Mouse (Mus musculus): ENCODE results near the gene Etnk1.

Etnk1 gene

GRCm38 (mm10) chr6:143198421-143198820 is 31.4 kb downstream of the Etnk1 start:
- DNase-seq (ENCODE audit: extremely low read depth, insufficient read length, low spot score): no peak

DNA sequence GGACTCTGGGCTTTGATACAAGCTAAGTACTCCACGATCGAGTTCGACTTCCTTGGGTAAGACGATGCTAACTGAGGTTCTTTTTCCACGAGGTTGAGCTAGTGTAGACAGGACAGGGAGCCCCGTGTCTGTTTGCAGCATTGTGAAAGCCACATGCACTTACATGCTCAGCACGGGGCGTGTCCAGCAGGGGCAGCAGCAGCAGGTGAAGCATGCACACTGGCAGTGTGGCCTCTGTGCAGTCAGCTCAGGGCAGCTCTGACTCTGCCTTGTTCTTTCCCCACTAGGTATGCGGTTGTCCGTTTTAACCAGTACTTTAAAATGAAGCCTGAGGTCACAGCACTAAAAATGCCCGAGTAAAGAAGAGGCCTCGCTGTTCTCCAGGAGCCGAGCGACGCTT is 36.1 kb downstream of the Etnk1 start:
- no peak for DNase-seq (ENCODE audit: extremely low read depth, insufficient read length, low spot score)

GRCm38 (mm10) chr6:143208880-143209279 is 41.9 kb downstream of the Etnk1 start:
- DNase-seq (ENCODE audit: extremely low read depth, insufficient read length, low spot score): no peak

GRCm38 (mm10) chr6:143212766-143213165 is 45.7 kb downstream of the Etnk1 start:
- DNase-seq (ENCODE audit: extremely low read depth, insufficient read length, low spot score): no peak

- DNase-seq (ENCODE audit: extremely low read depth, insufficient read length, low spot score): no peak
Observed at GRCm38 (mm10) chr6:143213461-143213860, 46.4 kb downstream of the Etnk1 start.

DNA sequence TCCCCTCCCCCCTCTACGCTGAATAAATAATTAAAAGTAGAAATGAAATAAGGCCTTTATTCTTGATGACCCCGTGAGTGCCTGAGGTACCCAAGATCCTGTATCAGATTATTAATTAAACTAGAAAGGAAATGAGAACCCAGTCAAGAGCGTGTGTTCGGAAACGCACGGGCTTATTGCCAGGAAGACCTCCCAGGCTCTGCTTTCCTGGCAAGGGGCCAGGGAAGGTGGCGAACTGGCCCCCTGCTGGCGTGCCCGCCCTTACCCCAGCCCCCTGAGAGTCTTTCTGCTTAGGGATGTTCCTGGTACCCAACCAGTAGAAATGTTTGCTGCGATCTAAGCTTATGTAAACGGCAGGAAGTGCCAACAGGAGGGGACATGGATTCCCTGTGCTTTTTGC is 49.2 kb downstream of the Etnk1 start:
- DNase-seq (ENCODE audit: extremely low read depth, insufficient read length, low spot score): no peak

GRCm38 (mm10) chr6:143219347-143219746 is 52.3 kb downstream of the Etnk1 start:
- peak; percentile 21 for DNase-seq (ENCODE audit: extremely low read depth, insufficient read length, low spot score)

- DNase-seq (ENCODE audit: extremely low read depth, insufficient read length, low spot score): no peak
Observed at GRCm38 (mm10) chr6:143221245-143221644, 54.2 kb downstream of the Etnk1 start.

DNA sequence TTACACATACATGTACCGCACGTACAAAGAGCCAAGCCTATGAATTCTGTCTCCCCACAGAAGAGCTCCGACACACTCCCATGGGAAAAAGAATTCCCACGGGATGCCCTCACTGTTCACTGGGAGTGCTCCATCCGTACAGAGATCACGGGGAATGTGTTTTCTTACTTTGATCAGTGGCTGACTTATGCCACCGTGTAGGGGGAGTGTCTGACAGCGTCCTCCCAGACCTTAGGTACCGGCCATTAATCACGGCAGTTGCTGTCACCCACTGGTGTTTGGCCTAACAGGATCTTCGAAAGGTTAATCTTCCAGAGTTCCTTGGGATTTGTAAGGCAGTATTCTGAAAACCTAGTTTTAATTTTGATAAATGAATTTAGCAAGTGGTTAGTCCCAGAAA is 57.0 kb downstream of the Etnk1 start:
- DNase-seq (ENCODE audit: extremely low read depth, insufficient read length, low spot score): no peak

GRCm38 (mm10) chr6:143224885-143225284 is 57.9 kb downstream of the Etnk1 start:
- no peak for DNase-seq (ENCODE audit: extremely low read depth, insufficient read length, low spot score)

DNA sequence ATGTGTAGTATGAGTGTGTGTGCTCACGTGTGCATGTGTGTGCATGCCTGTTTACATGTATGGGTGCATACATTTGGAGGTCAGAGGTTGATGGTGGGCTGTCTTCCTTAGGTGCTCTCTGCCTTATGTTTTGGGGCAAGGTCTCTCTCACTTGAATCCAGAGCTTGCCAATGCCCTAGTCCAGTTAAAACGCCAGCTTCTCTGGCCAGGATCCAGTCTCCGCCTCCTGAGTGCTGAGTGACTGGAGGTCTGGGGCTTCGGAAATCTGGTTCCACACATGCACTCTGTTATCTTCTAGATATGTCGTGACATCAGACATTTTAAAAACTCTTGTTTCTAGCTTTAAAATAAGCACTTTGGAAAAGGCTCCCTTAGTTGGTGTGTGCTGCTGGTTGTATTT is 61.7 kb downstream of the Etnk1 start:
- DNase-seq (ENCODE audit: extremely low read depth, insufficient read length, low spot score): no peak

- no peak for DNase-seq (ENCODE audit: extremely low read depth, insufficient read length, low spot score)
Observed at GRCm38 (mm10) chr6:143229906-143230305, 62.9 kb downstream of the Etnk1 start.

DNA sequence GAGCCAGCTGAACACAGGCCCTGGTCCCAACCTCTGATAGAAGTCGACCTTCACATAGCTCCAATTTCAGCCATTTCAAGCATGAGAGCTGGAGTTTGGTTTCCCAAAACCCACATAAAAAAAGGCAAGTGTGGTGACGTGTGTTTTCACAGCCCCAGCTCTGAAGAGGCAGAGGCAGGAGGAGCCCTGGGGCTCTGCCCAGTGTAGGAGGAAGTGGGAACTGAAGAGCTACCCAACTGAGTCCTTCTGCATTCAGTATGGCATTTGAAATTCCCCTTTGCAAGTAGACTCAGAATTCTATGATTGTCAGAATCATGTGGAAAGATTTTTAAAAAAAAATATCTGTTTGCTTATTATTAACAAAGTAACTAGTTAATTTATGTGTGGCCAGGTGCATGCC is 63.9 kb downstream of the Etnk1 start:
- no peak for DNase-seq (ENCODE audit: extremely low read depth, insufficient read length, low spot score)

DNA sequence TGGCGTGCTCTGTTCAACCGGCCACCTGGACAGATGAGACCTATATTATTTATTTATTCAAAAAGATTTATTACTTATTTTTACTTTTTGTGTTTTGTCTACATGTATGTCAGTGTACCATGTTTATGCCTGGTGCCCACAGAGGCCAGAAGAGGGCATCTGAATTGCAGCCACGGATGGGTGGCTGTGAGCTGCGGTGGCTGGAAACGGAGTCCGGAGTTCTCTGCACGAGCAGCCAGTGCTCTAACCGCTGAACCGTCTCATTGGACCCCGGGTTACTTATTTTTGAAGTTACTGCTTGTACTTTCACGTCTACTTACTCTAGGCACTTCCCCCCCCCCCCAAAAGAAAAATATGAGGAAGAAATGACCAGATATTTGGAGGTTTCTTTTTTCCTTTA is 65.7 kb downstream of the Etnk1 start:
- no peak for DNase-seq (ENCODE audit: extremely low read depth, insufficient read length, low spot score)

GRCm38 (mm10) chr6:143234868-143235267 is 67.8 kb downstream of the Etnk1 start:
- no peak for DNase-seq (ENCODE audit: extremely low read depth, insufficient read length, low spot score)

DNA sequence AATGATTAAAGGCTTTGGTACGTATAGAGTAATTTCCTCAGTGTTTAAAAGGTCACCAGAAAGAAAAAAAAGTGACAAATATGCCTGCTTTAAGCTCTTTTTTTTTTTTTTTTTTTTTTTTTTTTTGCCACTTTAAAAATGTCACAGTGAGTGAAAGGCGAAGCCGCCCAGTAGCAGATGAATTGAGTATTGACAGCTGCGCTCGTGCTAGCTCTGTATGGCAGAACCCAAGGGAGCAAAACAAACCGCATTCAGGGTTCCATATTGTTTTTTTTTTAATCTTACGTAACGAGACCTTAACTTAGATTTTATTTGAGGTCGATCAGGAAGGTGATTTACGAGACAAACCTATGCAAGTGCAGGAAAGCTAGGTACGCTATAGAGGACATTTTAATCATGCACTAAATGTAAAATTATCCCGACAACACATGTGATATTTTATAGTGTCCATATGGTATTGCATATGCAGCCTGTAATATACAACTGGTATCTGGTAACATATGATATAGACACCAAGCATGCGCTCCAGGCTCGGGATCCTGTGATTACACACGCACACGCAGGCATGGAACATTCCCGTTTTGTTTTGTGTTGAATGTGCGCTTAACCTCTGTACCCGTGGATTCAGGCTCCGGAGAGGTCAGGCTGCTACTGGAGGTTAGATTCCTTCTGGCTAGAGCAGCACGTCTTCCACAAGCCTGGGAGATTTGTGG is 72.5 kb downstream of the Etnk1 start:
- DNase-seq (ENCODE audit: extremely low read depth, insufficient read length, low spot score): no peak

- DNase-seq (ENCODE audit: extremely low read depth, insufficient read length, low spot score): no peak
Observed at GRCm38 (mm10) chr6:143243191-143243590, 76.2 kb downstream of the Etnk1 start.

- no peak for DNase-seq (ENCODE audit: extremely low read depth, insufficient read length, low spot score)
Observed at GRCm38 (mm10) chr6:143257921-143258320, 90.9 kb downstream of the Etnk1 start.

- no peak for DNase-seq (ENCODE audit: extremely low read depth, insufficient read length, low spot score)
Observed at GRCm38 (mm10) chr6:143259169-143259629, 92.2 kb downstream of the Etnk1 start.

DNA sequence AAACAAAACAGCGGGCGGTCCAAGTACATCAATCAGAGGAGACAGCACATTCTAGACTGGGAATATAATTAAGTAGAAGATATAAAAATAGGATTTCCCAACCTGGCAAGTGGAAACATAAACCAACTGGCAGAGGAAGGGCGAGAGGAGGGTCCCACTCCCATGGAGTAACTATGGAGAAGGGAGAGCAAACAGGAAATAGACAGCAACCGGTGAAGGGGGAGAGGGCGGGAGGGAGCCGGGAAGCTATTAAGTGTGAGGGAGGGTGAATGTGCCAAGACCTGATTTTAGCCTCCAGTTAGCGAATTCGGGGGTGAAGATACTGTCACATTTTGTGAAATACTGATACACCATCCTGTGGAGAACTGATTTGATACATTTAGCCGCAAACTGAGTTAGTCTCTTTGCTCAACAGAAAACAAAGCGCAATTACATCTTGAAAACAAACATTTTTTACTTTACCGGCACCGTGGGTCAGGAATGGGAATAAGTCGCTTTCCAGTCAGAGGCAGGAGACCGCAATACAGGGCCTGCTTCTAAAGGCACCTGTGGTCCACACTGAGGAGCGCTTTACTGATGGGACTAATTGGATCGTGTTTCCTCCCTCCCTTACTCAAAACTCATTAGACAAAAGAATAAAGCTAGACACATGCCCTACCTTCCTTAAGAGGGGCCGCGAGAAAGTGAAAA is 93.0 kb downstream of the Etnk1 start:
- DNase-seq (ENCODE audit: extremely low read depth, insufficient read length, low spot score): no peak

DNA sequence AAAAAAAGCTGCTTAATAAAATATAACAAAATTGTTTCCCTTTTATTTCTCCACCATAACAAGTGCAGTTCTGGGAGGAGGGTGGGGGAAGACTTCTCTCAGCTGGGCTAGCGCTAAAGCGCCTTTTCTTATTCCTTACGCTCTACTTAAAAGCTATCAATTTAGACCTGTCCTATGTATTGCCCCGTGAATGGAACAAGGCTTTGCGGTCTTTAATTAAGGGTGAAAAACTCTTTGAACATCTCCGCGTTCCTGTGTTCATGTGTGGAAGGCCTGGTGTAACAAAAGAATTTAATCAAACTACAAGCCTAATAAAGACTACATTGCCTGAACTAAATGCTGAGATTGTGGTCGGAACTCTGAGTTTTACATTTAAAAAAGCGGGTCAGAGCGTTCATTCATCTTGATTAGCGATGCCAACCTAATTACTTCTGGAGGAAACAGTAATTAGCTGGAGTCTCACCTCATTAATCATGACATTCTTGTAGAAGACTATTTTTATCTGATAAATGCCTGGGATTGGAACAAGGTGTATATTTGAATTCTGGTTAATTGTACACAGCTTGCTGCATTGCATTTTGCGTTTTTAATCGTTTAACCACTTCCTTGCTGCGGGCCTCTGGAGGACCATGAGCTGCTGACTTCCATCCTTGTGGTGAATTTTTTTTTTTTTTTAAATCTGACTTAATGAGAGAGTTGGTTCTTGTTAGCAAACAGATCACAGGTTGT is 93.7 kb downstream of the Etnk1 start:
- no peak for DNase-seq (ENCODE audit: extremely low read depth, insufficient read length, low spot score)

- no peak for DNase-seq (ENCODE audit: extremely low read depth, insufficient read length, low spot score)
Observed at GRCm38 (mm10) chr6:143261289-143261665, 94.3 kb downstream of the Etnk1 start.

Measured in 3134 (cell line).